Mouse (Mus musculus): ENCODE data around the gene Sympk.

DNA sequence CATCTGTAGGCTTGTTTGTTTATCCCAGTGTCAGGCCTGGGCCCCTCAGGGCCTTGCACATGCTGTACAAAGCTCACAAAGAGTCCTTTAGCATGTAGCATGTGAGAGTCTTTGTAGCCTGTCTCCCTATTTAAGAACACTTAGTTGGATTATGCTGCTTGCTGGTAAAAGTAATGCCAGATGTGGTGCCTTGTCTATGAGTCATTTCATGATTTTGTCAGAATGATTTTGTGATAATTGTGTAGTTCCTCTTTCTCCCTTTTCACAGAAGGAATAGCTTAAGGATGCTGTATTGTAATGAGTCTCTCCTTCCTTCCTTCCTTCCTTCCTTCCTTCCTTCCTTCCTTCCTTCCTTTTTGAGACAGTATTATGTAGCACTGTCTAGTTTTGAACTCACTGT, 3.9 kb downstream of the Sympk start:
- TF ChIP-seq CTCF (IDR thresholded peaks at IDR 0.05; ENCODE audit: borderline replicate concordance, extremely low read depth, insufficient read depth, insufficient read length): no peak
- TF ChIP-seq POLR2A (IDR thresholded peaks at IDR 0.05; ENCODE audit: borderline replicate concordance, extremely low read depth, insufficient read depth, insufficient read length, poor library complexity, severe bottlenecking): no peak

Measured in brain, embryonic 14.5 days (tissue).